Mouse (Mus musculus) forebrain, postnatal 0 days (tissue): ENCODE measurements at regions not wholly inside any gene's neighbourhood (a gene's known extent, or its start where the extent isn't known, plus 50 kb on each side); places are given as distances from the start of the nearest gene placed in this dataset.

ENCODE experiments used
- ATAC-seq: fragments of 200-750 bp; cut with Nextera tagmentation; 2 replicates; pipeline ENCODE4 v1.8.0; 2017; ENCODE audit warnings: mild to moderate bottlenecking, moderate library complexity
- DNase-seq: peaks from one replicate; pipeline ENCODE4 v3.0.0-alpha.2; 2015
- H3K27ac ChIP-seq: fragments of 300-500 bp; sonication (generic); 2 replicates; pipeline ENCODE4 v1.5.1; 2014; ENCODE audit warnings: low read depth, mild to moderate bottlenecking, antibody characterized with exemption, low read length, moderate library complexity, mixed read lengths
- H3K27me3 ChIP-seq: fragments of 300-500 bp; sonication (generic); 2 replicates; pipeline ENCODE4 v1.6.1; 2014; ENCODE audit warnings: mild to moderate bottlenecking, low read length, mixed read lengths; ENCODE audit not compliant: insufficient read depth
- H3K36me3 ChIP-seq: fragments of 300-500 bp; sonication (generic); 2 replicates; pipeline ENCODE4 v1.6.1; 2014; ENCODE audit warnings: mild to moderate bottlenecking, moderate library complexity; ENCODE audit not compliant: insufficient read depth
- H3K4me1 ChIP-seq: fragments of 300-500 bp; sonication (generic); 2 replicates; pipeline ENCODE4 v1.6.1; 2014; ENCODE audit warnings: antibody characterized with exemption; ENCODE audit not compliant: insufficient read depth
- H3K4me2 ChIP-seq: fragments of 300-500 bp; sonication (generic); 2 replicates; pipeline ENCODE4 v1.6.1; 2014; ENCODE audit warnings: low read depth, mild to moderate bottlenecking, moderate library complexity
- H3K4me3 ChIP-seq: fragments of 300-500 bp; sonication (generic); 2 replicates; pipeline ENCODE4 v1.5.1; 2014; ENCODE audit warnings: low read depth, low read length, mixed read lengths
- H3K9ac ChIP-seq: fragments of 300-500 bp; sonication (generic); 2 replicates; pipeline ENCODE4 v1.6.1; 2014; ENCODE audit warnings: mild to moderate bottlenecking
- H3K9me3 ChIP-seq: fragments of 300-500 bp; sonication (generic); 2 replicates; pipeline ENCODE4 v1.6.1; 2016; ENCODE audit warnings: low read length
- CTCF ChIP-seq: sonication (generic); IDR thresholded peaks from 2 replicates; pipeline ENCODE4 v1.5.1; 2016; ENCODE audit warnings: antibody characterized with exemption, control low read depth, low read depth
- WGBS: fragments of 180-500 bp; shearing (Covaris S2); extraction: QIAGEN DNeasy Blood & Tissue Kit; methylation state at CpG from one replicate; pipeline ENCODE4 v1.1.7; 2014; 5-methylcytosine and 5-hydroxymethylcytosine counted together

DNA sequence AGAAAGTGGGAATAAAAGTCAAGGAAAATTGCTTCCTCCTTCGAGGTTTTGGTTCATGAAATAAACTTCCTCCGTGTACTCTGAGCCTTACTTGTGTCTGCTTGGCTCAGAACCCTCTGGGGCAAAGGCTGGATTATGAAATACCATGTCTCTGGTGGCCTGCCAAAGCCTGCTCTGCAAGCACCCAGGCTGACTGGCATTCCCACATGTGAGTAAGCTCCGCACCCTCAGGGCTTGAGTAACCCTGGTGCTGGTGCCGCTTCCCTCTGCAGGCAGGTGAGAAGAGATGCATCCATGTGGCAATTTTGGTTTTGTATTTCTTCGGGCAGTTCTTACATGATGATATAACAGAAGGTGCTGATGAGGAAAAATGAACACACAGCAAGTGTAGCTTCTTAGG lies 66.0 kb downstream of the Nr2f2 start:
- H3K4me3 ChIP-seq: no peak overlapping the region
- H3K27me3 ChIP-seq: no peaks in the 10 kb centered on the region
- ATAC-seq (no peak), DNase-seq (no peak)
- H3K4me2 ChIP-seq: no peak overlapping the region
- no peaks in the 10 kb centered on the region for H3K36me3 ChIP-seq
- no peak overlapping the region for H3K9ac ChIP-seq
- no peaks in the 10 kb centered on the region for H3K9me3 ChIP-seq
- H3K27ac ChIP-seq: no peak overlapping the region
- WGBS: 69% methylated on average over 5 of the region's 5 CpGs
- no peaks in the 10 kb centered on the region for H3K4me1 ChIP-seq
- TF ChIP-seq CTCF: peak; percentile 6; the same call in 1 of the 2 replicates

DNA sequence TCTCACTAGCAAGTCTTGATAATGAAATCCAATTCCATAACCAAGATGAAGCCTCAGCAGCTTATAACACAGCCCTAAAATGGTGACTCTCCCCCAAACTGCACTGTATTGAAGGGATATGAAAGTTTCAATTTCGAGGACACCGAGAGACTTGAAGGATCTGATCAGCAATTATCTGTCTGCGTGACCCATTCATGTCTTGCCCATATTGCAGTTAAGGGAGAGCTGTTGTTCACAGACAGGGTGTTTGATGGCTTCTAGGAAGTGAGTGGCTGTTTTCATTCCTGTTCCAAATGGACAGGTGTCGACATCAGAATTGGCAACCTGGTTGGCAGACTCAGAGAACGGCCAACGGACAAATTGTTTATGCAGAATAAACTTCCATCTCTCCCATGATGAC lies 75.1 kb downstream of the Nr2f2 start:
- H3K27me3 ChIP-seq: peaks cover 43% of the 10 kb centered on the region
- ATAC-seq (no peak), DNase-seq (no peak)
- H3K9ac ChIP-seq: no peak overlapping the region
- H3K36me3 ChIP-seq: no peaks in the 10 kb centered on the region
- H3K27ac ChIP-seq: no peak overlapping the region
- no peak overlapping the region for H3K4me3 ChIP-seq
- WGBS: 81% methylated on average over 6 of the region's 6 CpGs
- H3K4me2 ChIP-seq: no peak overlapping the region
- no peak for TF ChIP-seq CTCF
- H3K9me3 ChIP-seq: no peaks in the 10 kb centered on the region
- H3K4me1 ChIP-seq: no peaks in the 10 kb centered on the region

DNA sequence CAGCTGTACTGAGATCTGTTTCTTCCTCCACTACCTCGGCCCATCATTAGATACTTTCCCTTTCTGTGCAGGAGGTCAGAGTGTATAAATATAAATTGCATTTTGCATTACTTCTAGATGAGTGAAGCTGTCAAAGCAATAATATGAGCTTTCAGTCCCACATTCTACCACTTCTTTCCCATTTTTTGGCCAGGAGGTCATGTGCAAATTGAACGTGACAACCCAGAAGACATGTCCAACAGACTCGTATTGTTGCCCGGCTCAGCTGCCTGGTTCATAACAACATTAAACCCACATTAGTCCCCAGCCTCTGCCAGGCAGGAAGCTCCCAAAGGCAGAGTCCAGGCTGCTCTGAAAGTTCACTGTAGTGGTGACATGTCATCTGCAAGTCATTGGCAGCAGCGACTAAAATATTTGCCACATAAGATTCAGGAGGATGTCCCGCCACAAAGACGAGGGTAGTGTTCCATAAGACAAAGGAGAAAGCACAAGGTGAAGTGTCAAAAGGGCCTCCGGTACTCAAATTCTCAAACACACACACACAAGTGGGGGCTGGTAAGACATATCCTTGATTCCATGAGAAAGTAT lies 75.7 kb downstream of the Nr2f2 start:
- Histone ChIP-seq H3K9ac (no peak overlapping the region), H3K27me3 (peaks cover 48% of the 10 kb centered on the region), H3K4me1 (no peaks in the 10 kb centered on the region), H3K4me3 (no peak overlapping the region), H3K9me3 (no peaks in the 10 kb centered on the region), H3K36me3 (no peaks in the 10 kb centered on the region), H3K4me2 (no peak overlapping the region), H3K27ac (no peak overlapping the region)
- no peak for DNase-seq
- ATAC-seq: no peak
- no peak for TF ChIP-seq CTCF
- 73% methylated on average over 8 of the region's 8 CpGs for WGBS

DNA sequence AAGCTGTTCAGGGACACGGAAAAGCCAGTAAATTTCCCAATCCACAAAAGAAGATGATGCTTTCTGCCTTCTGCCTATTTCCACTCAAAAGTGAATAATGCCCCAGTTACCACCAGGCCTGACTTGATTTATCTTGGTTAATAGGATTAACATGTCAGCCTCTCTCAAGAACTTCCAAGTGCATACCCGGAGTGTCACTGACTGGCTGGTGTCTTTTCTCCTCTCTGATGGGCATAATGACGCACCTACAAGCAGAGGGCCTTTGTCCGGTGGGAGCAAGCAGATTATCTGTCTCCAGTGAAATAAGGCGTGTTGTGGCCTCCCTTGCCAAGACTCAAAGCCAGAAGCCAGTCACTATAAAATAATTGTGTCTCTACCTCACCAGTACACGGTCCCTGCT lies 76.3 kb downstream of the Nr2f2 start:
- H3K36me3 ChIP-seq: no peaks in the 10 kb centered on the region
- H3K27me3 ChIP-seq: peaks cover 53% of the 10 kb centered on the region
- H3K9me3 ChIP-seq: no peaks in the 10 kb centered on the region
- no peak for DNase-seq
- H3K4me1 ChIP-seq: no peaks in the 10 kb centered on the region
- no peak overlapping the region for H3K4me2 ChIP-seq
- no peak for ATAC-seq
- no peak for TF ChIP-seq CTCF
- no peak overlapping the region for H3K27ac ChIP-seq
- no peak overlapping the region for H3K4me3 ChIP-seq
- WGBS: 28% methylated on average over 6 of the region's 6 CpGs
- H3K9ac ChIP-seq: no peak overlapping the region

DNA sequence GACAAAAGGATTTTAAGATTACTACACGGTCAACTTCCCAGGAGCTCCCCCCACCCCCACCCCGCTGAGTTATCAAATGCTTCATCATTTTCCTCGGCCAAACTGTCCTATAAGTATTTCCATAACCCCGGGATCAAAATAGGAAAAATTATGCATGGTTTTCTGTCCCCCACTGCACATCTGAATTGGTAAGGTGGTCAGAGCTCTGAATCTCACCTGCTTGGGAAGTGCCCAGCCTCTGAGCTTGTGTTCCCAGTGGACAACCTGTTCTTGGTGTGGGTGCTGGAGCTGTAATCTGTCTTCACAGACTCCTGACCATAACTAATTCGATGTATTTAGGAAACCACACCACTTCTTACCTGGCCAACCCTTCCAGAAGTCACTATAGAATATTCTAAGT lies 77.9 kb downstream of the Nr2f2 start:
- no peaks in the 10 kb centered on the region for H3K9me3 ChIP-seq
- no peak overlapping the region for H3K4me2 ChIP-seq
- no peak overlapping the region for H3K27ac ChIP-seq
- H3K9ac ChIP-seq: no peak overlapping the region
- no peak for TF ChIP-seq CTCF
- H3K4me3 ChIP-seq: no peak overlapping the region
- no peaks in the 10 kb centered on the region for H3K4me1 ChIP-seq
- DNase-seq (no peak), ATAC-seq (no peak)
- H3K27me3 ChIP-seq: peaks cover 69% of the 10 kb centered on the region
- no peaks in the 10 kb centered on the region for H3K36me3 ChIP-seq
- WGBS: 17% methylated on average over 5 of the region's 5 CpGs

DNA sequence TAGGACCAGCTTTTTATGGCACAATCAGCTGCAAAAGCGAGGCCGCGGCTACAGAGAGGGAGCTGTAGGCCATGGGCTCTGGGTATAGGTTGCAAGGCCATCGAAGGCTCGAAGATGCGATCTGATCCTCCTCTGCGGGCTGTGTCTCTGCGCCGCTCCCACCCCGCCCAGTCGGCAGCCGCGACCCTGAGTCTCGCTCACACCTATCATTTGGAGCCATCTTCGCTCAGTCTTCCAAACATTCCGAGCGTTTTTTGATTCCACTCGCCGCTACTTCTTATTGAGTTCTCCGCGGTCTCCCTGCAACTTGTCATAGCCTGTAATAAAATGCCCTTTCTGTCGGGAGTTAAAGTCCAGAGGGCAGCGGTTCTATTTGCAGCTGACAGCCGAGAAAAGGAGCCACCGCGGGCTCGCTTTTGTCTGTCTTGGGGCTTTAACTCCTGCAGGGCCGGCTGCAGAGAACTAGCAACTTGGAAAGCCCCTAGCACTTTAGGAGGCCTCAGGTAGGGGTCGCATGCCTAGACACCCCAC lies 78.6 kb downstream of the Nr2f2 start:
- ATAC-seq: no peak
- 2% methylated on average over 29 of the region's 29 CpGs for WGBS
- no peak for DNase-seq
- Histone ChIP-seq H3K27me3 (peaks cover 76% of the 10 kb centered on the region), H3K9me3 (no peaks in the 10 kb centered on the region), H3K4me2 (peak overlapping the region; percentile 21), H3K9ac (no peak overlapping the region), H3K4me3 (no peak overlapping the region), H3K36me3 (no peaks in the 10 kb centered on the region), H3K4me1 (no peaks in the 10 kb centered on the region), H3K27ac (no peak overlapping the region)
- TF ChIP-seq CTCF: no peak

DNA sequence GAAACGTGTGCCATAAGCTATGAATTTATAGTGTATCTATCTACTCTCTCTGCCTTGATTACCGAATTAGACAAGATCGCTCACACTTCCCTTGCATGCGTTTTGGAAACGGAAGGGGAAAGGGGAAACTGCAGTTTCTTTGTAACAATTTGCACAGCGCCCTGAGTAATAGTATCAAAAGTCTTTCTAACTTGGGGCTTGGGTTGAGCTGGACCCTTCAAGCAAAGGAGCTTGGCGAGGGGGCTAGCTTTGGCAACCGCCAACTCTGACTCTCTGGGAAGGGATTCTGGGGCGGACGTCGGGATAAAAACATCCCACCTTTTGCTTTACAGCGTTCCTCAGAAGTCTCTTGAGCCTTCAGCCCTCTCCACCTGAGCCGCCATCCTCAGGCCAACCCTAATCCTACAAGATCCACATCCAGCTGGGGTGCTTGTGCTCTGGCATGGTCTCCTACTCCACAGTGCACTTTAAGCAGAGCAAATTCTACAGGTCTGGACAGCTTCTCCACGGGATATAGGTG lies 79.6 kb downstream of the Nr2f2 start:
- 13% methylated on average over 14 of the region's 14 CpGs for WGBS
- no peak for TF ChIP-seq CTCF

More for the DNA sequence above, 79.6 kb downstream of the Nr2f2 start:
- Histone ChIP-seq H3K4me3 (no peak overlapping the region), H3K9ac (no peak overlapping the region), H3K27me3 (peaks cover 84% of the 10 kb centered on the region), H3K4me2 (no peak overlapping the region), H3K4me1 (no peaks in the 10 kb centered on the region), H3K36me3 (no peaks in the 10 kb centered on the region), H3K27ac (no peak overlapping the region), H3K9me3 (no peaks in the 10 kb centered on the region)
- ATAC-seq (no peak), DNase-seq (no peak)
